Mouse (Mus musculus) testis, postnatal 14 days (tissue): ENCODE results near the gene Emc3.
A peak's percentile ranks its signal among the peaks of the same experiment; 100 is the strongest.

Source experiments
- DNase-seq: peaks from one replicate; pipeline ENCODE4 v3.0.0; 2021; ENCODE audit warnings: low spot score

The Emc3 gene

GRCm38 (mm10) chr6:113495071-113495675 is 36.3 kb downstream of the Emc3 start:
- no peak for DNase-seq

GRCm38 (mm10) chr6:113494258-113494788 is 37.1 kb downstream of the Emc3 start:
- DNase-seq = peak; percentile 87

GRCm38 (mm10) chr6:113492101-113492864 is 39.2 kb downstream of the Emc3 start:
- DNase-seq = no peak

- DNase-seq = no peak
These were observed 42.0 kb downstream of the Emc3 start for GRCm38 (mm10) chr6:113489410-113489809.

- DNase-seq = no peak
These were observed 44.3 kb downstream of the Emc3 start for GRCm38 (mm10) chr6:113487125-113487576.

GRCm38 (mm10) chr6:113483729-113484128 is 47.7 kb downstream of the Emc3 start:
- DNase-seq = no peak

- DNase-seq = peak; percentile 93
These were observed 48.3 kb downstream of the Emc3 start, which contains the start of gene Creld1 for GRCm38 (mm10) chr6:113483100-113483615. Creld1 (plus strand) TSS chr6:113483297.

GRCm38 (mm10) chr6:113482477-113483099 is 48.9 kb downstream of the Emc3 start:
- DNase-seq = peak; percentile 45

- no peak for DNase-seq
These were observed 50.7 kb downstream of the Emc3 start for GRCm38 (mm10) chr6:113480555-113481373.

GRCm38 (mm10) chr6:113478906-113479305 is 52.5 kb downstream of the Emc3 start:
- DNase-seq = no peak

GRCm38 (mm10) chr6:113477353-113477752 is 54.1 kb downstream of the Emc3 start:
- no peak for DNase-seq

GRCm38 (mm10) chr6:113473715-113474114 is 57.7 kb downstream of the Emc3 start:
- no peak for DNase-seq

- no peak for DNase-seq
These were observed 58.2 kb downstream of the Emc3 start for GRCm38 (mm10) chr6:113473246-113473645.

GRCm38 (mm10) chr6:113472061-113472460 is 59.4 kb downstream of the Emc3 start:
- DNase-seq = no peak

- peak; percentile 52 for DNase-seq
These were observed 60.0 kb downstream of the Emc3 start, which contains the start of gene Il17rc for GRCm38 (mm10) chr6:113471297-113471936. Il17rc (plus strand) TSS chr6:113471427.

- peak; percentile 74 for DNase-seq
These were observed 62.0 kb downstream of the Emc3 start for GRCm38 (mm10) chr6:113469432-113469831.

- DNase-seq = peak; percentile 68
These were observed 62.4 kb downstream of the Emc3 start for GRCm38 (mm10) chr6:113469021-113469420.

- no peak for DNase-seq
These were observed 62.9 kb downstream of the Emc3 start for GRCm38 (mm10) chr6:113468512-113468911.

GRCm38 (mm10) chr6:113465602-113466001 is 65.8 kb downstream of the Emc3 start:
- no peak for DNase-seq
